Mouse (Mus musculus) CD4-positive naive resting alpha-beta T cell, adult 76 days (primary cell): ENCODE results near the gene Nnat. TPM values are rescaled to one million over a fixed set of nuclear protein-coding genes. Genes with fewer than 3 reads are reported as not detected.

Source experiments
- total RNA-seq: library from RNA; stranded (reverse); gene quantifications from one replicate; pipeline ENCODE4 v1.2.4, GENCODE M21; 2023

Gene Nnat
- total RNA-seq: not detected

GRCm38 (mm10) chr2:157559858-157560257 is at the start of gene Nnat:
TSS of gene Nnat (plus strand) at chr2:157560078.

GRCm38 (mm10) chr2:157571224-157571832 is 11.4 kb downstream of the Nnat start, which contains the start of gene Blcap:
TSS of gene Blcap (minus strand) at chr2:157571274.

Other genes with a start within 250 kb of the Nnat start
- not detected for gene Ghrh, start 212.6 kb upstream of the Nnat start, total RNA-seq
- 22.8 TPM for gene Manbal, start 192.5 kb upstream of the Nnat start, total RNA-seq
- gene Src, start 141.6 kb upstream of the Nnat start, total RNA-seq: 1.1 TPM
- gene Blcap, start 11.2 kb downstream of the Nnat start, total RNA-seq: 27.1 TPM
- gene Ctnnbl1, start 177.3 kb downstream of the Nnat start, total RNA-seq: 38.1 TPM